8 mouse cellular contexts compared by ENCODE assay signal in the genomic region with DNA sequence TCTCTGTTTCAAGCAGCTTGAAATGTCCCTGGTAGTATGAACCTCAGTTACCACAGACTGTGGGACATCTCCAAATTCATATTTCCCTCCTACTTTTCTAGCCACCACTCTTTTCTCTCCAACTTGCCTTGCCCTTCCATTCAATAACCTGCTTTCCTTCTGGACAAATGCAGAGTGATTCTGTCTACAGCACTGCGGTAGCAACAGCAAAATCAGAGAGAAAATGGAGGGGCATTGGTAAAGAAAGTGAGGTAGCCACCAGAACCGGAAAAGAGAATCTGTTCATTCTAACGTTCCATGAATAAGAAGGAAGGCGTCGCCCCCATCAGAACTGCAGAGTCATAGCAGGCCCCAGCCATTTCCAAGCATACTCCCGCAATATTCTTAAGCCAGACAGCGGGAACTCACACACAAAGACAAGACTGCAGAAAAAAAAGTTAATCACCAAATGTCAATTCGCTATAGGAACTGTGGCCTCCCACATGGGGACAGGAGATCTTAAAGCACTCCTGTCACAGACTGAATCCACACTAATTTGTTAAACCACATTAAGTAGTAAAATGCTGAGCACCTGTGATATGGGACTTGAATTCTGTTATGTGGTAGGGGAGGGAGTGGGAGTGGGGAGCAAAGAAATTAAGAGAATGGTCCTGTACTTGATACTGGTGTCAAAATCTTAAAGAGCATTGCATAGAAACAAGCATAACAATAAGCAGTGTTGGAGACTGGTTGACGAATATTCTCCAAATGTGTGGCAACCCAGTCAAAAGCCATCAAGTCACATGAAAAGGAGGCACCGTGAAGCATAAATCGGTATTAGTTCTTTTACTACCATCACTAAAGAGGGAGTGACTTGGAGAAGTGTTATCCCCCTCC. TPM values are rescaled to one million over a fixed set of nuclear protein-coding genes. Genes with fewer than 3 reads are reported as not detected.
A peak's percentile ranks its signal among the peaks of the same experiment; 100 is the strongest.
DNase-seq lines count a peak whose midpoint lies in the region; ATAC-seq lines count a peak whose summit lies in the region.

No protein-coding gene starts in this region.

- H3K9me3 ChIP-seq in forebrain, embryonic 16.5 days (ENCODE audit: control insufficient read depth, low read length), result no peaks in the 10 kb centered on the region
- H3K9me3 ChIP-seq in kidney, embryonic 15.5 days (replicated peaks), result no peaks in the 10 kb centered on the region
- H3K9me3 ChIP-seq in stomach, embryonic 16.5 days (replicated peaks; ENCODE audit: control insufficient read depth, low read length), result no peaks in the 10 kb centered on the region; the same call in 1 of the 2 replicates

- peak overlapping the region; percentile 70 for H3K4me2 ChIP-seq in forebrain, embryonic 16.5 days (ENCODE audit: low read length)
- H3K4me2 ChIP-seq in kidney, embryonic 15.5 days, result peak overlapping the region; percentile 85
- peak overlapping the region; percentile 84 for H3K4me2 ChIP-seq in stomach, embryonic 16.5 days (ENCODE audit: low read depth, low read length)

- H3K27me3 ChIP-seq in forebrain, embryonic 16.5 days (replicated peaks; ENCODE audit: control insufficient read depth, insufficient read depth, low read length), result no peaks in the 10 kb centered on the region
- H3K27me3 ChIP-seq in kidney, embryonic 15.5 days, result no peaks in the 10 kb centered on the region
- H3K27me3 ChIP-seq in stomach, embryonic 16.5 days (ENCODE audit: control insufficient read depth, insufficient read depth, low read length), result no peaks in the 10 kb centered on the region

- peak overlapping the region; percentile 98 for H3K27ac ChIP-seq in forebrain, embryonic 16.5 days (ENCODE audit: low read length)
- H3K27ac ChIP-seq in kidney, embryonic 15.5 days, result peak overlapping the region; percentile 97
- H3K27ac ChIP-seq in stomach, embryonic 16.5 days (ENCODE audit: low read length), result no peak overlapping the region

- no peak for ATAC-seq in forebrain, embryonic 16.5 days
- ATAC-seq in kidney, embryonic 15.5 days (replicated peaks; ENCODE audit: low FRiP score), result no peak
- no peak for ATAC-seq in stomach, embryonic 16.5 days (ENCODE audit: insufficient read depth, low FRiP score)

- peak overlapping the region; percentile 100 for H3K9ac ChIP-seq in forebrain, embryonic 16.5 days (replicated peaks; ENCODE audit: low read depth, low read length)
- peak overlapping the region; percentile 85 for H3K9ac ChIP-seq in kidney, embryonic 15.5 days
- H3K9ac ChIP-seq in stomach, embryonic 16.5 days (ENCODE audit: low read length), result peak overlapping the region; percentile 87

- WGBS in forebrain, embryonic 16.5 days, result 3% methylated on average over 11 of the region's 11 CpGs
- WGBS in kidney, embryonic 15.5 days, result 17% methylated on average over 11 of the region's 11 CpGs
- WGBS in stomach, embryonic 16.5 days, result 20% methylated on average over 11 of the region's 11 CpGs

- H3K4me1 ChIP-seq in forebrain, embryonic 16.5 days (replicated peaks; ENCODE audit: control insufficient read depth, insufficient read depth, low read length), result peaks cover 17% of the 10 kb centered on the region
- peaks cover 16% of the 10 kb centered on the region for H3K4me1 ChIP-seq in kidney, embryonic 15.5 days
- H3K4me1 ChIP-seq in stomach, embryonic 16.5 days (ENCODE audit: control insufficient read depth, insufficient read depth, low read length), result peaks cover 10% of the 10 kb centered on the region

- H3K36me3 ChIP-seq in forebrain, embryonic 16.5 days (ENCODE audit: control insufficient read depth, insufficient read depth), result peaks cover 18% of the 10 kb centered on the region
- H3K36me3 ChIP-seq in kidney, embryonic 15.5 days, result peaks cover 29% of the 10 kb centered on the region
- 0 out of 2 replicates have a peak, but pooled peaks cover 6% of the 10 kb centered on the region for H3K36me3 ChIP-seq in stomach, embryonic 16.5 days (ENCODE audit: control insufficient read depth, insufficient read depth, low read length)

- peak overlapping the region; percentile 100 for H3K4me3 ChIP-seq in forebrain, embryonic 16.5 days (replicated peaks; ENCODE audit: low read length)
- peak overlapping the region; percentile 89 for H3K4me3 ChIP-seq in kidney, embryonic 15.5 days (replicated peaks)
- H3K4me3 ChIP-seq in stomach, embryonic 16.5 days (replicated peaks; ENCODE audit: low read length), result peak overlapping the region; percentile 90

- intact Hi-C loops in gastrocnemius, postnatal 14 days (cut with DNase I; ENCODE audit: low total_unique reads), result no loop called here

- DNase-seq in kidney, adult 18-20 months, result peak; percentile 26
- no peak for DNase-seq in kidney, adult 9 months
- DNase-seq in brain, embryonic 18.5 days (ENCODE audit: low read depth, low spot score), result peak; percentile 28
- peak; percentile 30 for DNase-seq in mesoderm, embryonic 11.5 days (ENCODE audit: low read depth, low spot score)
- DNase-seq in gastrocnemius, postnatal 14 days, result no peak

RNA-seq across cellular contexts. Expression of gene Pfn2, which starts 1.9 kb away (rescaled TPM):
- polyA plus RNA-seq in forebrain, embryonic 16.5 days (2015; fragmentation: Nextera tagmentation; extraction: Ambion mirVana), result 591 and 609 TPM in 2 replicates
- polyA plus RNA-seq in kidney, embryonic 15.5 days (2015; fragmentation: Nextera tagmentation; extraction: Ambion mirVana), result 143 and 151 TPM in 2 replicates
- 56.5 and 60.5 TPM in 2 replicates for polyA plus RNA-seq in stomach, embryonic 16.5 days (2015; fragmentation: Nextera tagmentation; extraction: Ambion mirVana)
- total RNA-seq in gastrocnemius, postnatal 14 days (2021), result 100 to 1,000 TPM; 107 to 109 TPM

Comparison
In these comparisons a context has a peak if more than half of its experiments do, and no peak if none do; other contexts are left out.
1. DNase-seq: peak in kidney, adult 18-20 months (single experiment), brain, embryonic 18.5 days (single experiment) and mesoderm, embryonic 11.5 days (single experiment); none in kidney, adult 9 months (single experiment) and gastrocnemius, postnatal 14 days (single experiment).
2. Peak in every context shown above with its lines, with median percentiles within 50 percentile points of each other: H3K4me2 ChIP-seq, H3K4me3 ChIP-seq and H3K9ac ChIP-seq.